Mouse (Mus musculus) kidney, postnatal 0 days (tissue): ENCODE results near the gene Axdnd1. TPM values are rescaled to one million over a fixed set of nuclear protein-coding genes. Genes with fewer than 3 reads are reported as not detected.

Experiments used
- ATAC-seq: fragments of 200-750 bp; cut with Nextera tagmentation; replicated peaks from 2 replicates; pipeline ENCODE4 v1.8.0; 2017; ENCODE audit warnings: low read depth, moderate number of reproducible peaks, moderate TSS enrichment, moderate library complexity; ENCODE audit not compliant: low FRiP score
- DNase-seq: peaks from one replicate; pipeline ENCODE4 v3.0.0-alpha.2; 2016; ENCODE audit warnings: low spot score
- H3K27ac ChIP-seq: fragments of 300-500 bp; sonication (generic); 2 replicates; pipeline ENCODE4 v1.5.1; 2014; ENCODE audit warnings: mild to moderate bottlenecking
- H3K27me3 ChIP-seq: fragments of 300-500 bp; sonication (generic); 2 replicates; pipeline ENCODE4 v1.6.1; 2014; ENCODE audit warnings: low read length, mixed read lengths; ENCODE audit not compliant: insufficient read depth
- H3K36me3 ChIP-seq: fragments of 300-500 bp; sonication (generic); 2 replicates; pipeline ENCODE4 v1.6.1; 2014; ENCODE audit warnings: low read length, mixed read lengths; ENCODE audit not compliant: insufficient read depth
- H3K4me1 ChIP-seq: fragments of 300-500 bp; sonication (generic); replicated peaks from 2 replicates; pipeline ENCODE4 v1.6.1; 2014; ENCODE audit warnings: antibody characterized with exemption, low read length, mixed read lengths; ENCODE audit not compliant: insufficient read depth
- H3K4me2 ChIP-seq: fragments of 300-500 bp; sonication (generic); 2 replicates; pipeline ENCODE4 v1.6.1; 2014; ENCODE audit warnings: mild to moderate bottlenecking, low read length, moderate library complexity, mixed read lengths
- H3K4me3 ChIP-seq: fragments of 300-500 bp; sonication (generic); replicated peaks from 2 replicates; pipeline ENCODE4 v1.5.1; 2014; ENCODE audit warnings: low read depth, low read length
- H3K9ac ChIP-seq: fragments of 300-500 bp; sonication (generic); 2 replicates; pipeline ENCODE4 v1.6.1; 2014; ENCODE audit warnings: low read depth, low read length
- H3K9me3 ChIP-seq: fragments of 300-500 bp; sonication (generic); replicated peaks from 2 replicates; pipeline ENCODE4 v1.6.1; 2016; ENCODE audit warnings: low read length, inconsistent platforms, mixed read lengths
- CTCF ChIP-seq: IDR thresholded peaks from 2 replicates; pipeline ENCODE4 v1.5.1; 2016; ENCODE audit warnings: antibody characterized with exemption, low read depth, mild to moderate bottlenecking, moderate library complexity
- WGBS: fragments of 180-500 bp; shearing (Covaris S2); extraction: QIAGEN DNeasy Blood & Tissue Kit; methylation state at CpG from one replicate; pipeline ENCODE4 v1.1.7; 2014; 5-methylcytosine and 5-hydroxymethylcytosine counted together
- polyA plus RNA-seq: library from polyadenylated mRNA; unstranded; fragments of >200 nt; fragmentation: Nextera tagmentation; extraction: Ambion mirVana; gene quantifications from 2 replicates; pipeline ENCODE4 v1.2.1, GENCODE M21; 2015

Gene Axdnd1
- polyA plus RNA-seq, result 0.11 and 0.27 TPM in 2 replicates

GRCm38 (mm10) chr1:156420671-156421297 is at the start of gene Axdnd1:
Gene Axdnd1, minus strand, starts transcription at chr1:156421159.
- no peaks in the 10 kb centered on the region for H3K4me1 ChIP-seq
- H3K4me3 ChIP-seq, result peak within 1 kb of the TSS; percentile 58
- ATAC-seq (peak; percentile 91), DNase-seq (peak; percentile 92)
- no peaks in the 10 kb centered on the region for H3K9me3 ChIP-seq
- 2% methylated on average over 44 of the region's 44 CpGs for WGBS
- H3K4me2 ChIP-seq, result peak within 1 kb of the TSS; percentile 82
- H3K27me3 ChIP-seq, result no peaks in the 10 kb centered on the region
- H3K36me3 ChIP-seq, result no peaks in the 10 kb centered on the region
- H3K27ac ChIP-seq, result no peak within 1 kb of the TSS
- peak within 1 kb of the TSS; percentile 60 for H3K9ac ChIP-seq
- TF ChIP-seq CTCF, result no peak; the same call in 1 of the 2 replicates

- Histone ChIP-seq H3K27me3 (no peaks in the 10 kb centered on the region), H3K9me3 (no peaks in the 10 kb centered on the region), H3K27ac (no peak overlapping the region), H3K4me3 (no peak overlapping the region), H3K4me2 (no peak overlapping the region; the same call in 1 of the 2 replicates), H3K4me1 (0 out of 2 replicates have a peak, but pooled peaks cover 6% of the 10 kb centered on the region), H3K9ac (no peak overlapping the region), H3K36me3 (0 out of 2 replicates have a peak, but pooled peaks cover 4% of the 10 kb centered on the region)
- WGBS, result 33% methylated on average over 7 of the region's 7 CpGs
- no peak for TF ChIP-seq CTCF
- peak; percentile 33; the same call in 1 of the 2 replicates for ATAC-seq
- DNase-seq, result no peak
Measured at GRCm38 (mm10) chr1:156470557-156470956, 49.6 kb upstream of the Axdnd1 start.

DNA sequence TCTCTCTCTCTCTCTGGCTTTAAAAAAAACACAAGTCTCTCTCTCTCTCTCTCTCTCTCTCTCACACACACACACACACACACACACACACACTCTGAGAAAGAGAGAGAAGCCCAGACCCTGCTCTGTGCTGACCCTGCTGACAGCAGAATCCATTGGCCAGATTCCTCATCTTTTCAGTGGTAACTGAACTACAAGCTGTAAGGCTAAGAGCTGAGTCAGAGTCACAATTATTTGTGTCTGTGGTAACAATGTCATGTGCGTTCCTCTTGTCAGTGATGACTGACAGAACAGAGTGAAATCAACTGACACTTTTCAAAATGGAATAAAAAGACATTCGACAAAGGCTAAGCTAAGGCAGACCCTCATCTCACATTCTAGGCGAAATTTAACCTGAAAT is 47.6 kb upstream of the Axdnd1 start:
- Histone ChIP-seq H3K27ac (no peak overlapping the region), H3K4me2 (no peak overlapping the region), H3K27me3 (no peaks in the 10 kb centered on the region), H3K4me3 (no peak overlapping the region), H3K4me1 (0 out of 2 replicates have a peak, but pooled peaks cover 6% of the 10 kb centered on the region), H3K9me3 (no peaks in the 10 kb centered on the region), H3K36me3 (0 out of 2 replicates have a peak, but pooled peaks cover 4% of the 10 kb centered on the region), H3K9ac (no peak overlapping the region)
- WGBS, result 71% methylated on average over 3 of the region's 3 CpGs
- no peak for TF ChIP-seq CTCF
- ATAC-seq (no peak), DNase-seq (no peak)

DNA sequence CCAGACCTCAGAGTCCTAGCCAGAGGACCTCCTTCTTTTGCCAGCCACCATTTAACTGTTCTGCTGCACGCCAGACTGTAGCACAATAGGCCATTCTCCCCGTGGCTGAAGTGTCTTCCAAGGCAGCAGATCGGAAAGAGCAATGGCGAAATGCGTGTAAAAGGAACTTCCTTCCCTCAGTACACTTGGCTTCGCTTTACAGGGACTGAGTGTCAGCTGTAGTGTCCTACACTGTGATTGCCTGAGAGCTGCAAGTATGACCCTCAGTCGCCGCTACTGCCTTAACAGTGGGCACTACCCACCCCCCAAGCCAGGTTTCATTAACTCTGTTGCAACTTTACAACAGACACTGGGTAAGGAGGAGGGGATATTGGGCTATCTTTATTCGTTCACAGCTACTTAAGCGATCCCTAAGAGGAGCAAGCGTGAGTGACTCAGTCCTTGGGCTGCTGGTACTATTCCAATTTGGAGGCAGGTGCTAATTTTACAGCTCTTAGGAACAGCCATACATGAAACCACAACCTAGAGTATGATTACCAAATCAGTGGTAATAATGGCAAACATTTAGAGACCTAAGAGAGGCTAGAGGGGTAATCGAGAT is 46.8 kb upstream of the Axdnd1 start:
- DNase-seq (no peak), ATAC-seq (no peak)
- no peak for TF ChIP-seq CTCF
- no peaks in the 10 kb centered on the region for H3K27me3 ChIP-seq
- H3K36me3 ChIP-seq, result 0 out of 2 replicates have a peak, but pooled peaks cover 4% of the 10 kb centered on the region
- H3K27ac ChIP-seq, result no peak overlapping the region
- H3K9ac ChIP-seq, result no peak overlapping the region
- 0 out of 2 replicates have a peak, but pooled peaks cover under 1% of the 10 kb centered on the region for H3K4me1 ChIP-seq
- no peak overlapping the region for H3K4me2 ChIP-seq
- no peak overlapping the region for H3K4me3 ChIP-seq
- H3K9me3 ChIP-seq, result no peaks in the 10 kb centered on the region
- WGBS, result 68% methylated on average over 12 of the region's 12 CpGs

- DNase-seq (no peak), ATAC-seq (no peak)
- Histone ChIP-seq H3K27ac (no peak overlapping the region), H3K27me3 (no peaks in the 10 kb centered on the region), H3K4me2 (no peak overlapping the region), H3K9me3 (no peaks in the 10 kb centered on the region), H3K4me3 (no peak overlapping the region), H3K9ac (no peak overlapping the region), H3K36me3 (0 out of 2 replicates have a peak, but pooled peaks cover 4% of the 10 kb centered on the region), H3K4me1 (peaks cover under 1% of the 10 kb centered on the region; the same call in 1 of the 2 replicates)
- 87% methylated on average over 9 of the region's 9 CpGs for WGBS
- no peak for TF ChIP-seq CTCF
Measured at GRCm38 (mm10) chr1:156464963-156465362, 44.0 kb upstream of the Axdnd1 start.

DNA sequence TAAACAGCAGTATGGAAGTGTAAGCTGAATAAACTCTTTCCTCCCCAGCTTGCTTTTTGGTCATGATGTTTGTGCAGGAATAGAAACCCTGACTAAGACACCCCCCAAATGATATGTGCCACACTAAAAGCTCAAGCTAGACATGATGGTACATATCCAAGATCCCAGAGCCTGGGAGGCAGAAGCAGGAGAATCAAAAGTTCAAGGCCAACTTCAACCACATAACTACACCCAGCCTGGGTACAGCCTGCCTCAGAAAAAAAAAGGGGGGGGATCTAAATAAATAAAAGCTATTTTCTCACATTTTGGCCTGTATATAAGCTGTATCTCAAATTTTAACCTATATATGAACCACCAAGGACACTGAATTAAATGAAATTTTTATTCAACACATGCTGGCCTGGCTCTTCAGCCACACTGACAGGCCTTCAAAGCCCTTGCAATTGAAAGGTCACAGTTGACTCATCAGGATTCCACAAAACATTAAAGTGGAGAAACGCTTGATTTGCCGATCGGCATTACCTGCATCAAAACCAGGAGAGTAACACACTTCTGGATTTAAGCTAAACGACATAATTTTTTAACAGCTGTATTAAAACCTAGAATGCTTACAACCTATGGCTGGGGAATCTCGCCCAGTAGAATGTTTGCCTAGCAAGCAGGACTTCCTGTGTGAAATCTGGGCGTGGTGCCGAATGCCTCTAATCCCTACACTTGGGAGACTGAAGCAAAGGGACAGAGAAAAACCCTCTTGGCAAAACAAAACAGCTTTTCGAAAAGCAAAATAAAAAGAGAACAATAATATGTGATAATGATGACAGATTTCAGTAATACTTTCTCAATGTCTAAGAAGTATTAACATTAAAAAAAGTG is 43.3 kb upstream of the Axdnd1 start:
- Histone ChIP-seq H3K27me3 (no peaks in the 10 kb centered on the region), H3K36me3 (no peaks in the 10 kb centered on the region), H3K27ac (no peak overlapping the region), H3K4me2 (no peak overlapping the region), H3K9ac (no peak overlapping the region), H3K9me3 (no peaks in the 10 kb centered on the region), H3K4me1 (peaks cover 7% of the 10 kb centered on the region; the same call in 1 of the 2 replicates), H3K4me3 (no peak overlapping the region)
- 86% methylated on average over 8 of the region's 8 CpGs for WGBS
- no peak for ATAC-seq
- DNase-seq, result no peak
- TF ChIP-seq CTCF, result no peak
